Mouse (Mus musculus) embryonic fibroblast, embryonic 13.5 days (primary cell): ENCODE measurements around the gene Anks1b.

ENCODE experiments used
- CTCF ChIP-seq: IDR thresholded peaks from 2 replicates; pipeline ENCODE4 v1.5.1; 2011; ENCODE audit warnings: mild to moderate bottlenecking, control low read depth, low read length, moderate library complexity, borderline replicate concordance; ENCODE audit not compliant: insufficient read depth
- POLR2A ChIP-seq: IDR thresholded peaks from 2 replicates; pipeline ENCODE4 v1.6.1; 2011; ENCODE audit warnings: low read depth, mild to moderate bottlenecking, control low read depth, low read length, moderate library complexity

GRCm38 (mm10) chr10:90852432-90852831, 979.1 kb downstream of the Anks1b start:
- no peak for TF ChIP-seq POLR2A
- TF ChIP-seq CTCF: no peak
